Mouse (Mus musculus) heart, postnatal 0 days (tissue): ENCODE results near the gene 4430402I18Rik. TPM values are rescaled to one million over a fixed set of nuclear protein-coding genes. Genes with fewer than 3 reads are reported as not detected.

Experiments used
- ATAC-seq: fragments of 200-750 bp; cut with Nextera tagmentation; 2 replicates; pipeline ENCODE4 v1.8.0; 2017; ENCODE audit warnings: low read depth, moderate number of reproducible peaks, moderate library complexity; ENCODE audit not compliant: insufficient read depth
- DNase-seq: peaks from one replicate; pipeline ENCODE4 v3.0.0-alpha.2; 2016; ENCODE audit warnings: low spot score
- H3K27ac ChIP-seq: fragments of 300-500 bp; sonication (generic); 2 replicates; pipeline ENCODE4 v1.5.1; 2014; ENCODE audit warnings: low read depth, mild to moderate bottlenecking
- H3K27me3 ChIP-seq: fragments of 300-500 bp; sonication (generic); 2 replicates; pipeline ENCODE4 v1.6.1; 2014; ENCODE audit warnings: low read length, mixed read lengths; ENCODE audit not compliant: control insufficient read depth, insufficient read depth
- H3K36me3 ChIP-seq: fragments of 300-500 bp; sonication (generic); replicated peaks from 2 replicates; pipeline ENCODE4 v1.6.1; 2014; ENCODE audit warnings: low read length, mixed read lengths; ENCODE audit not compliant: control insufficient read depth, insufficient read depth
- H3K4me1 ChIP-seq: fragments of 300-500 bp; sonication (generic); 2 replicates; pipeline ENCODE4 v1.6.1; 2014; ENCODE audit warnings: antibody characterized with exemption; ENCODE audit not compliant: control insufficient read depth, insufficient read depth
- H3K4me2 ChIP-seq: fragments of 300-500 bp; sonication (generic); 2 replicates; pipeline ENCODE4 v1.6.1; 2014; ENCODE audit warnings: low read depth, mild to moderate bottlenecking, low read length, moderate library complexity
- H3K4me3 ChIP-seq: fragments of 300-500 bp; sonication (generic); 2 replicates; pipeline ENCODE4 v1.5.1; 2014; ENCODE audit warnings: low read depth, low read length
- H3K9ac ChIP-seq: fragments of 300-500 bp; sonication (generic); replicated peaks from 2 replicates; pipeline ENCODE4 v1.6.1; 2014; ENCODE audit warnings: low read depth, low read length, mixed read lengths
- H3K9me3 ChIP-seq: fragments of 300-500 bp; sonication (generic); replicated peaks from 2 replicates; pipeline ENCODE4 v1.6.1; 2016; ENCODE audit warnings: low read length; ENCODE audit not compliant: control insufficient read depth
- CTCF ChIP-seq: IDR thresholded peaks from 2 replicates; pipeline ENCODE4 v1.5.1; 2016; ENCODE audit warnings: antibody characterized with exemption, control low read depth, low read depth
- EP300 ChIP-seq: IDR thresholded peaks from 2 replicates; pipeline ENCODE4 v1.6.1; 2016; ENCODE audit warnings: antibody characterized with exemption, low read depth
- WGBS: fragments of 180-500 bp; shearing (Covaris S2); extraction: QIAGEN DNeasy Blood & Tissue Kit; methylation state at CpG from one replicate; pipeline ENCODE4 v1.1.7; 2014; 5-methylcytosine and 5-hydroxymethylcytosine counted together
- polyA plus RNA-seq: library from polyadenylated mRNA; unstranded; fragments of >200 nt; fragmentation: Nextera tagmentation; extraction: Ambion mirVana; gene quantifications from 2 replicates; pipeline ENCODE4 v1.2.1, GENCODE M21; 2015
- total RNA-seq: library from RNA; depleted of rRNA; stranded (reverse); fragments of >200 nt; gene quantifications from 2 replicates; pipeline ENCODE4 v1.2.3, GENCODE M21; 2014; ENCODE audit warnings: low replicate concordance

4430402I18Rik gene
- total and polyA plus RNA-seq, 2 experiments from 2014 or later: 3.1 to 28.4 TPM

- no peak for DNase-seq
- ATAC-seq: no peak
- Histone ChIP-seq H3K4me3 (no peak overlapping the region), H3K9me3 (no peaks in the 10 kb centered on the region), H3K27me3 (no peaks in the 10 kb centered on the region), H3K27ac (no peak overlapping the region), H3K4me2 (no peak overlapping the region), H3K36me3 (no peaks in the 10 kb centered on the region), H3K9ac (no peak overlapping the region), H3K4me1 (no peaks in the 10 kb centered on the region)
- TF ChIP-seq CTCF: no peak
- no peak for TF ChIP-seq EP300
- WGBS: 68% methylated on average over 7 of the region's 7 CpGs
Observed at GRCm38 (mm10) chr19:28982617-28983016, 15.0 kb upstream of the 4430402I18Rik start.

- Histone ChIP-seq H3K9me3 (no peaks in the 10 kb centered on the region), H3K4me1 (no peaks in the 10 kb centered on the region), H3K27me3 (no peaks in the 10 kb centered on the region; the same call in 1 of the 2 replicates), H3K27ac (no peak overlapping the region), H3K4me2 (peak overlapping the region; percentile 79), H3K9ac (no peak overlapping the region), H3K36me3 (no peaks in the 10 kb centered on the region), H3K4me3 (peak overlapping the region; percentile 41)
- DNase-seq: peak; percentile 47
- TF ChIP-seq EP300: no peak
- peak; percentile 82 for TF ChIP-seq CTCF
- ATAC-seq: peak; percentile 58
- 14% methylated on average over 35 of the region's 35 CpGs for WGBS
Observed at GRCm38 (mm10) chr19:28974862-28975611, 7.4 kb upstream of the 4430402I18Rik start.

GRCm38 (mm10) chr19:28970251-28970650 is 2.7 kb upstream of the 4430402I18Rik start:
- no peaks in the 10 kb centered on the region for H3K9me3 ChIP-seq
- H3K4me3 ChIP-seq: no peak overlapping the region
- no peak for DNase-seq
- H3K27me3 ChIP-seq: no peaks in the 10 kb centered on the region; the same call in 1 of the 2 replicates
- no peaks in the 10 kb centered on the region for H3K36me3 ChIP-seq
- no peak overlapping the region for H3K9ac ChIP-seq
- peaks cover 12% of the 10 kb centered on the region for H3K4me1 ChIP-seq
- 54% methylated on average over 11 of the region's 11 CpGs for WGBS
- ATAC-seq: no peak
- no peak for TF ChIP-seq CTCF
- TF ChIP-seq EP300: no peak
- no peak overlapping the region for H3K27ac ChIP-seq
- H3K4me2 ChIP-seq: no peak overlapping the region

DNA sequence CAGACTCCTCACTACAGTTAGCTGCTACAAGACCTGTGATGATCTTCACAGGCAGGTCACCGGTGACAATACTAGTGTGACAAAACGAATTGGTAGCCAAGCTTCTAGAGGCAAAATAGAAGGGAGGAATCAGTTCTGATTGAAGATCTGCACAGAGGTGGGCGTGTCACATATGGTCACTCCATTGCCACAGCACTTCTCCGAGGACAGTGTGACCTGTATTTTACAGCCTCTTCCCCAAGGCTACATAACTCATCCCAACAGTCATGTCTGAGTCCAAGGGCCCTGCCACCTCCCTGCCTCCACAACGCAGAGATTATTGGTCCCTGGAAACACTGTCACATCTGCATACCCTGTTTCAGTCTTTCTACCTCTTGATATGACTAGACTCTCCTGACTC is 1.6 kb upstream of the 4430402I18Rik start:
- Histone ChIP-seq H3K4me1 (peaks cover 19% of the 10 kb centered on the region), H3K4me2 (no peak overlapping the region), H3K9me3 (no peaks in the 10 kb centered on the region), H3K9ac (no peak overlapping the region), H3K4me3 (no peak overlapping the region), H3K36me3 (no peaks in the 10 kb centered on the region), H3K27me3 (no peaks in the 10 kb centered on the region), H3K27ac (no peak overlapping the region)
- WGBS: 80% methylated on average over 5 of the region's 5 CpGs
- no peak for TF ChIP-seq EP300
- TF ChIP-seq CTCF: no peak
- DNase-seq: no peak
- no peak for ATAC-seq

DNA sequence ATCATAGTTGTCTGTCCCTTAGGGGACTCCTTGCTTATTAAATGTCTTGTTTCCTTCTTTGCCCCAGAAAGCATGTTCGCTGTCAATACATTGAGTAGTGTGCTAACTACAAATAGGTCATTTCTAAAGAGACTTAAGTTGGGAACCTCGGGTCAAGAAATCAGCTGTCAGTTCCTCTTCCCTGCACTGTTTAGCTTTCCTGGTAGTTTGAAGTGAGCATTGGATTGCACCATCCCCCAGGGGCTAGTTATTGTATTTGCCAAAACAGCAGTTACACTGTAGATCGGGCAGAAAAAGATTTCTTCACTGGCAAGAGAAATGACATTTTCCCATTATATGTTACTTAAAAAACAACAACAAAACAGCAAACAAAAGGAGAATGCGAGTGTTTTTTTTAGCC is 578 bp upstream of the 4430402I18Rik start:
- Histone ChIP-seq H3K36me3 (no peaks in the 10 kb centered on the region), H3K4me3 (no peak overlapping the region), H3K27ac (no peak overlapping the region), H3K27me3 (no peaks in the 10 kb centered on the region), H3K9ac (no peak overlapping the region), H3K9me3 (no peaks in the 10 kb centered on the region), H3K4me1 (peaks cover 19% of the 10 kb centered on the region), H3K4me2 (no peak overlapping the region)
- WGBS: 70% methylated on average over 4 of the region's 4 CpGs
- ATAC-seq: no peak
- DNase-seq: no peak
- no peak for TF ChIP-seq CTCF
- no peak for TF ChIP-seq EP300

DNA sequence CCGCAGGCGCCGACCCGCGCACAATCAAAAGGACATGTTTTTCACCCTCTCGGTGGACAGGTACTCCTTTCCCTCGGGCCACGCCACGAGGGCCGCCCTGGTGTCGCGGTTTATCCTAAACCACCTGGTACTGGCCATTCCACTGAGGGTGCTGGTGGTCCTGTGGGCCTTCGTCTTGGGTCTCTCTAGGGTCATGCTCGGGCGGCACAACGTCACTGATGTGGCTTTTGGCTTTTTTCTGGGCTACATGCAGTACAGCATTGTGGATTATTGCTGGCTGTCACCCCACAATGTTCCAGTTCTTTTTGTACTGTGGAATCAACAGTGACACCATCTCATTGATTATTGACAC is 3.1 kb downstream of the 4430402I18Rik start:
- no peaks in the 10 kb centered on the region for H3K36me3 ChIP-seq
- peak; percentile 20 for ATAC-seq

More for the DNA sequence above, 3.1 kb downstream of the 4430402I18Rik start:
- H3K9me3 ChIP-seq: no peaks in the 10 kb centered on the region
- peak overlapping the region; percentile 77 for H3K4me2 ChIP-seq
- no peaks in the 10 kb centered on the region for H3K27me3 ChIP-seq
- WGBS: 7% methylated on average over 16 of the region's 16 CpGs
- H3K27ac ChIP-seq: peak overlapping the region; percentile 96
- peaks cover 19% of the 10 kb centered on the region for H3K4me1 ChIP-seq
- no peak for DNase-seq
- peak overlapping the region; percentile 97 for H3K4me3 ChIP-seq
- peak overlapping the region; percentile 92 for H3K9ac ChIP-seq
- TF ChIP-seq CTCF: no peak
- no peak for TF ChIP-seq EP300
